Mouse (Mus musculus) frontal cortex, adult 2 months (tissue): ENCODE results near the gene Gck. TPM values are rescaled to one million over a fixed set of nuclear protein-coding genes. Genes with fewer than 3 reads are reported as not detected.

Experiments used
- DNase-seq, 2 experiments: peaks; one replicate each; pipeline ENCODE4 v3.0.0; 2022; ENCODE audit warnings: low spot score in 1 of 2; ENCODE audit errors: extremely low spot score in 1 of 2
- polyA plus RNA-seq: library from polyadenylated mRNA; depleted of rRNA; stranded (reverse); fragments of >200 nt; gene quantifications from 2 replicates; pipeline ENCODE4 v1.2.3, GENCODE M21; 2012; rRNA removed

Gck gene
- polyA plus RNA-seq, 1 experiment = 1.1 TPM

- no peak for DNase-seq
Observed at GRCm38 (mm10) chr11:5851021-5851736, 98.7 kb downstream of the Gck start.

Other genes starting within 250 kb of the Gck start
- gene Mrps24, start 234.4 kb downstream of the Gck start, polyA plus RNA-seq = 95.5 and 98.3 TPM in 2 replicates
- gene Urgcp, start 187.7 kb downstream of the Gck start, polyA plus RNA-seq = 33.8 and 34.4 TPM in 2 replicates
- gene Dbnl, start 161.6 kb downstream of the Gck start, polyA plus RNA-seq = 74.8 and 85.2 TPM in 2 replicates
- gene Pgam2, start 146.3 kb downstream of the Gck start, polyA plus RNA-seq = 9.4 and 11.0 TPM in 2 replicates
- gene Polm, start 112.1 kb downstream of the Gck start, polyA plus RNA-seq = 10.8 and 15.9 TPM in 2 replicates
- 15.8 and 20.3 TPM in 2 replicates for gene Aebp1, start 88.1 kb downstream of the Gck start, polyA plus RNA-seq
- gene Pold2, start 71.8 kb downstream of the Gck start, polyA plus RNA-seq = 28.1 and 28.8 TPM in 2 replicates
- not detected in 2 replicates for gene Myl7, start 51.3 kb downstream of the Gck start, polyA plus RNA-seq
- 61.1 and 61.9 TPM in 2 replicates for gene Ykt6, start 5.6 kb upstream of the Gck start, polyA plus RNA-seq
- 594 and 605 TPM in 2 replicates for gene Camk2b, start 116.3 kb upstream of the Gck start, polyA plus RNA-seq
- 0.27 TPM in 1 of 2 replicates, not detected in the other for gene A730071L15Rik, start 249.9 kb upstream of the Gck start, polyA plus RNA-seq